Mouse (Mus musculus) myocyte (in vitro differentiated cells): ENCODE data around the gene Lsm12. TPM values are rescaled to one million over a fixed set of nuclear protein-coding genes. Genes with fewer than 3 reads are reported as not detected.
A peak's percentile ranks its signal among the peaks of the same experiment; 100 is the strongest.

Experiments
- H3K27me3 ChIP-seq: one replicate; pipeline ENCODE4 v1.6.1; 2011; ENCODE audit not compliant: control insufficient read depth, insufficient read depth, insufficient read length
- H3K36me3 ChIP-seq: one replicate; pipeline ENCODE4 v1.6.1; 2011; ENCODE audit not compliant: control insufficient read depth, insufficient read depth
- H3K4me2 ChIP-seq: one replicate; pipeline ENCODE4 v1.6.1; 2011; ENCODE audit warnings: low read depth, control low read depth
- H3K4me3 ChIP-seq: one replicate; pipeline ENCODE4 v1.5.1; 2011; ENCODE audit warnings: mild to moderate bottlenecking, control low read depth, moderate library complexity
- H3K79me2 ChIP-seq: one replicate; pipeline ENCODE4 v1.6.1; 2011; ENCODE audit not compliant: control insufficient read depth, insufficient read depth
- H3ac ChIP-seq: one replicate; pipeline ENCODE4 v1.6.1; 2011; ENCODE audit not compliant: control insufficient read depth, insufficient read length
- CEBPB ChIP-seq: IDR thresholded peaks from 2 replicates; pipeline ENCODE4 v1.6.1; 2011; ENCODE audit warnings: mild to moderate bottlenecking, moderate library complexity; ENCODE audit not compliant: poor library complexity, insufficient read depth, severe bottlenecking
- E2F4 ChIP-seq: IDR thresholded peaks from one replicate; pipeline ENCODE4 v1.6.1; 2011; ENCODE audit warnings: mild to moderate bottlenecking, control low read depth, moderate library complexity; ENCODE audit not compliant: insufficient read depth
- MAX ChIP-seq: IDR thresholded peaks from one replicate; pipeline ENCODE4 v1.6.1; 2011; ENCODE audit warnings: low read depth, mild to moderate bottlenecking, control low read depth
- MYOD1 ChIP-seq, 3 experiments: IDR thresholded peaks; one replicate each; pipeline ENCODE4 v1.6.1; 2011; ENCODE audit warnings: control low read depth in 2 of 3, low read depth in 2 of 3, mild to moderate bottlenecking in 2 of 3, moderate library complexity in 1 of 3; ENCODE audit not compliant: insufficient read length in 2 of 3, control insufficient read depth in 1 of 3
- MYOG ChIP-seq, 3 experiments: IDR thresholded peaks; one replicate each; pipeline ENCODE4 v1.6.1; 2011; ENCODE audit warnings: control low read depth in 2 of 3, low read depth in 2 of 3, mild to moderate bottlenecking in 2 of 3; ENCODE audit not compliant: insufficient read length in 2 of 3, control insufficient read depth in 1 of 3, insufficient read depth in 1 of 3
- POLR2A ChIP-seq: IDR thresholded peaks from one replicate; pipeline ENCODE4 v1.6.1; 2011; ENCODE audit warnings: low read depth, mild to moderate bottlenecking, control low read depth, moderate library complexity; ENCODE audit not compliant: insufficient read length
- POLR2AphosphoS2 ChIP-seq: IDR thresholded peaks from one replicate; pipeline ENCODE4 v1.6.1; 2011; ENCODE audit warnings: low read depth, control low read depth; ENCODE audit not compliant: insufficient read length
- REST ChIP-seq: IDR thresholded peaks from one replicate; pipeline ENCODE4 v1.6.1; 2011; ENCODE audit warnings: mild to moderate bottlenecking, control low read depth, moderate library complexity; ENCODE audit not compliant: insufficient read depth, insufficient read length
- SRF ChIP-seq: IDR thresholded peaks from one replicate; pipeline ENCODE4 v1.6.1; 2011; ENCODE audit warnings: low read depth; ENCODE audit not compliant: control insufficient read depth, insufficient read length
- TCF12 ChIP-seq: IDR thresholded peaks from one replicate; pipeline ENCODE4 v1.6.1; 2011; ENCODE audit warnings: mild to moderate bottlenecking, control low read depth; ENCODE audit not compliant: poor library complexity, insufficient read depth, severe bottlenecking
- TCF3 ChIP-seq: IDR thresholded peaks from one replicate; pipeline ENCODE4 v1.6.1; 2011; ENCODE audit warnings: low read depth, control low read depth; ENCODE audit not compliant: insufficient read length
- USF1 ChIP-seq: IDR thresholded peaks from one replicate; pipeline ENCODE4 v1.6.1; 2011; ENCODE audit warnings: low read depth, mild to moderate bottlenecking, control low read depth, moderate library complexity
- polyA plus RNA-seq: library from polyadenylated mRNA; unstranded; fragments of >200 nt; fragmentation: generic; extraction: Trizol; gene quantifications from one replicate; pipeline ENCODE4 v1.2.1, GENCODE M21; 2012; ENCODE audit warnings: missing spikeins

Gene Lsm12
- polyA plus RNA-seq, 1 experiment = 33.1 TPM

- Histone ChIP-seq H3K36me3 (no peaks in the 10 kb centered on the region), H3ac (no peak overlapping the region), H3K4me3 (no peak overlapping the region), H3K27me3 (no peaks in the 10 kb centered on the region), H3K79me2 (peaks cover 26% of the 10 kb centered on the region), H3K4me2 (peak overlapping the region; percentile 64)
- TF ChIP-seq MYOD1 (IDR thresholded peaks at IDR 0.05; ENCODE audit: control insufficient read depth in 1 of 3, insufficient read length in 2 of 3, low read depth in 2 of 3) (peak in 2 of 3 experiments; percentile 8 to 48), REST (no peak), MYOG (IDR thresholded peaks at IDR 0.05; ENCODE audit: control insufficient read depth in 1 of 3, insufficient read depth in 1 of 3, insufficient read length in 2 of 3, low read depth in 2 of 3) (peak in 1 of 3 experiments; percentile 22)
These were observed 34.9 kb upstream of the Lsm12 start for GRCm38 (mm10) chr11:102219994-102220346.

- Histone ChIP-seq H3K36me3 (no peaks in the 10 kb centered on the region), H3K27me3 (no peaks in the 10 kb centered on the region), H3K79me2 (peaks cover 32% of the 10 kb centered on the region), H3K4me2 (peak overlapping the region; percentile 64), H3K4me3 (peak overlapping the region; percentile 29), H3ac (peak overlapping the region; percentile 10)
- TF ChIP-seq MYOD1 (IDR thresholded peaks at IDR 0.05; ENCODE audit: control insufficient read depth in 1 of 3, insufficient read length in 2 of 3, low read depth in 2 of 3) = peak in 1 of 3 experiments; percentile 36
- TF ChIP-seq REST = no peak
- no peak for TF ChIP-seq SRF
- no peak for TF ChIP-seq POLR2AphosphoS2
- no peak for TF ChIP-seq TCF12
- TF ChIP-seq MAX = no peak
- no peak for TF ChIP-seq E2F4
- no peak for TF ChIP-seq CEBPB
- no peak for TF ChIP-seq POLR2A
- TF ChIP-seq TCF3 = no peak
- no peak for TF ChIP-seq USF1
- TF ChIP-seq MYOG (IDR thresholded peaks at IDR 0.05; ENCODE audit: control insufficient read depth in 1 of 3, insufficient read depth in 1 of 3, insufficient read length in 2 of 3, low read depth in 2 of 3) = peak in 2 of 3 experiments; percentile 11 to 45
These were observed 34.3 kb upstream of the Lsm12 start for GRCm38 (mm10) chr11:102219247-102219993.

DNA sequence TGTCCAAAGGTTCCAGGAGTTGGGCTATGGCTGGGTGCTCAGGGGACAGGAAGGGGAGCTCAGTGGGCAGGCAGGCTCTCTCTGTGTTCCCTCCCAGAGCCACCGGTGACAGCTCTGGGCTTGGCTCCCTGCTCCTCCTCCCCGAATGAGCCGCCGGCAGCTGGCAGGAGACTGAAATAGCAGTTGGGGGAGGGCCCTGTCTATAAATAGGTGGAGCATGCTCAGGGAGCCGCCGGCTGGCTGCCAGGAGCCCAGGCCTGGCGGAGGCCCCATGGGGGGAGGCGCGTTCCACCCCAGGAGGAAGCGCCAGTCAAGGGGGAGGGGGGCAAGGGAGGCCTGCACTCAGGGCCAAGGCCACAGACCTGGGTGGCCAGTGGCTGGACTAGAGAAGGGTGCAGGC lies 33.7 kb upstream of the Lsm12 start:
- peak overlapping the region; percentile 29 for H3K4me3 ChIP-seq
- TF ChIP-seq MYOG (IDR thresholded peaks at IDR 0.05; ENCODE audit: control insufficient read depth in 1 of 3, insufficient read depth in 1 of 3, insufficient read length in 2 of 3, low read depth in 2 of 3) (peak; percentile 58 to 88 (median 70)), REST (no peak), TCF12 (peak; percentile 58), E2F4 (no peak), TCF3 (peak; percentile 12), CEBPB (no peak), POLR2AphosphoS2 (peak; percentile 76), USF1 (no peak), POLR2A (peak; percentile 92), MYOD1 (IDR thresholded peaks at IDR 0.05; ENCODE audit: control insufficient read depth in 1 of 3, insufficient read length in 2 of 3, low read depth in 2 of 3) (peak in 2 of 3 experiments; percentile 71 to 84), SRF (no peak), MAX (no peak)
- H3K79me2 ChIP-seq = peaks cover 38% of the 10 kb centered on the region
- no peaks in the 10 kb centered on the region for H3K27me3 ChIP-seq
- peak overlapping the region; percentile 10 for H3ac ChIP-seq
- peak overlapping the region; percentile 97 for H3K4me2 ChIP-seq
- no peaks in the 10 kb centered on the region for H3K36me3 ChIP-seq

GRCm38 (mm10) chr11:102217876-102218430 lies 32.9 kb upstream of the Lsm12 start:
- peak in 2 of 3 experiments; percentile 8 to 17 for TF ChIP-seq MYOG (IDR thresholded peaks at IDR 0.05; ENCODE audit: control insufficient read depth in 1 of 3, insufficient read depth in 1 of 3, insufficient read length in 2 of 3, low read depth in 2 of 3)
- no peak for TF ChIP-seq SRF
- TF ChIP-seq USF1 = no peak
- TF ChIP-seq POLR2A = no peak
- TF ChIP-seq REST = no peak
- Histone ChIP-seq H3K4me2 (peak overlapping the region; percentile 97), H3K36me3 (no peaks in the 10 kb centered on the region), H3K4me3 (peak overlapping the region; percentile 29), H3K79me2 (peaks cover 46% of the 10 kb centered on the region), H3ac (peak overlapping the region; percentile 10), H3K27me3 (no peaks in the 10 kb centered on the region)

DNA sequence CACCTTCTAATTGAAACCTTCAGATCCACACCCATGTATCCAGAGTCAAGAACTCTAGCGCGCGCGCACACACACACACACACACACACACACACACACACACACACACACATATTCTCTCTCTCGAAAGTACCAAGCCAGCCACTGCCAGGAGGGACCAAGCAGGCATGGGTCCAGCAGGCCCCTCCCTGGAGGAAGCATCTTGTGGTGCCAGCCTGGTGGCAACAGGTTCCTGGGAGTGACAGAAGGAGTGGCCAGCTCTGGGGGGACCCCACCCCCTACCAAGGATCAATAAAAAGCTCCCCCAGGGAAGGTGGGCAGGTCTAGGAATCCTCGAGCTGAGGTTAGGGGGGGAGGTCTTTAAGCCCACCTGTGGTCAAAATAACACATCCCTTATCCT lies 32.3 kb upstream of the Lsm12 start:
- H3K4me3 ChIP-seq = peak overlapping the region; percentile 29
- no peaks in the 10 kb centered on the region for H3K27me3 ChIP-seq
- H3ac ChIP-seq = peak overlapping the region; percentile 10
- TF ChIP-seq MYOG (IDR thresholded peaks at IDR 0.05; ENCODE audit: control insufficient read depth in 1 of 3, insufficient read depth in 1 of 3, insufficient read length in 2 of 3, low read depth in 2 of 3) = peak in 1 of 3 experiments; percentile 29
- no peak for TF ChIP-seq CEBPB
- TF ChIP-seq E2F4 = no peak
- TF ChIP-seq POLR2A = no peak
- peak overlapping the region; percentile 97 for H3K4me2 ChIP-seq
- H3K79me2 ChIP-seq = peaks cover 52% of the 10 kb centered on the region
- no peaks in the 10 kb centered on the region for H3K36me3 ChIP-seq
